Mouse (Mus musculus) lung, adult 18-20 months (tissue): ENCODE measurements at regions not wholly inside any gene's neighbourhood (a gene's known extent, or its start where the extent isn't known, plus 50 kb on each side); places are given as distances from the start of the nearest gene placed in this dataset.

ENCODE experiments used
- DNase-seq, 2 experiments: peaks; one replicate each; pipeline ENCODE4 v3.0.0; 2022; ENCODE audit warnings: mixed read lengths in 2 of 2

GRCm38 (mm10) chr17:93460409-93460808, 261.6 kb downstream of the Adcyap1 start:
- DNase-seq, result no peak

- DNase-seq, result no peak
Observed at GRCm38 (mm10) chr17:93463621-93464211, 264.9 kb downstream of the Adcyap1 start.

GRCm38 (mm10) chr17:93482378-93482777, 283.6 kb downstream of the Adcyap1 start:
- DNase-seq, result no peak

GRCm38 (mm10) chr17:93484540-93484939, 285.7 kb downstream of the Adcyap1 start:
- DNase-seq, result no peak

GRCm38 (mm10) chr17:93486442-93486841, 287.6 kb downstream of the Adcyap1 start:
- DNase-seq, result no peak

GRCm38 (mm10) chr17:93489988-93490732, 291.3 kb downstream of the Adcyap1 start:
- no peak for DNase-seq

- DNase-seq, result no peak
Observed at GRCm38 (mm10) chr17:93508882-93509594, 310.2 kb downstream of the Adcyap1 start.

- no peak for DNase-seq
Observed at GRCm38 (mm10) chr17:93523406-93523805, 324.6 kb downstream of the Adcyap1 start.

GRCm38 (mm10) chr17:93525871-93526644, 327.2 kb downstream of the Adcyap1 start:
- DNase-seq, result no peak

- no peak for DNase-seq
Observed at GRCm38 (mm10) chr17:93532535-93532934, 333.7 kb downstream of the Adcyap1 start.

- no peak for DNase-seq
Observed at GRCm38 (mm10) chr17:93534945-93535344, 336.1 kb downstream of the Adcyap1 start.

- no peak for DNase-seq
Observed at GRCm38 (mm10) chr17:93535751-93536150, 336.9 kb downstream of the Adcyap1 start.

GRCm38 (mm10) chr17:93541795-93542194, 343.0 kb downstream of the Adcyap1 start:
- DNase-seq, result no peak

GRCm38 (mm10) chr17:93550339-93550738, 351.5 kb downstream of the Adcyap1 start:
- DNase-seq, result no peak

GRCm38 (mm10) chr17:93555872-93556271, 357.1 kb downstream of the Adcyap1 start:
- no peak for DNase-seq

GRCm38 (mm10) chr17:93563277-93563772, 364.5 kb downstream of the Adcyap1 start:
- DNase-seq, result peak in 1 of 2 experiments; percentile 17

GRCm38 (mm10) chr17:93579981-93580380, 381.2 kb downstream of the Adcyap1 start:
- no peak for DNase-seq

GRCm38 (mm10) chr17:93598181-93598685, 399.4 kb downstream of the Adcyap1 start:
- DNase-seq, result no peak

GRCm38 (mm10) chr17:93600236-93600635, 401.4 kb downstream of the Adcyap1 start:
- no peak for DNase-seq

- DNase-seq, result no peak
Observed at GRCm38 (mm10) chr17:93609261-93609660, 410.4 kb downstream of the Adcyap1 start.

GRCm38 (mm10) chr17:93609942-93610596, 411.3 kb downstream of the Adcyap1 start:
- DNase-seq, result no peak
